8 mouse cellular contexts compared by ENCODE assay signal in genomic region chr4:88721791-88722721, GRCm38 (mm10). TPM values are rescaled to one million over a fixed set of nuclear protein-coding genes. Genes with fewer than 3 reads are reported as not detected.
DNase-seq lines count a peak whose midpoint lies in the region; ATAC-seq lines count a peak whose summit lies in the region.

Gm26566 (plus strand) TSS chr4:88721805.
Klhl9 (minus strand) TSS chr4:88722465.

- peaks cover 22% of the 10 kb centered on the region for H3K36me3 ChIP-seq in intestine, embryonic 14.5 days (ENCODE audit: control insufficient read depth, insufficient read depth, low read length)

- no peaks in the 10 kb centered on the region for H3K9me3 ChIP-seq in intestine, embryonic 14.5 days (ENCODE audit: control insufficient read depth, low read length)

- H3K9ac ChIP-seq in intestine, embryonic 14.5 days (ENCODE audit: low read length), result peak within 1 kb of the TSS; percentile 96

- H3K4me1 ChIP-seq in intestine, embryonic 14.5 days (replicated peaks; ENCODE audit: control insufficient read depth, insufficient read depth, low read length), result peaks cover 21% of the 10 kb centered on the region

- peak; percentile 94 to 98 for DNase-seq in adrenal gland, adult (ENCODE audit: inconsistent age in 2 of 2, low spot score in 1 of 2)
- peak; percentile 97 for DNase-seq in embryo, embryonic 10.5 days (ENCODE audit: low spot score)
- DNase-seq in gastrocnemius, postnatal 14 days, result peak; percentile 95
- peak; percentile 96 for DNase-seq in intestine, embryonic 14.5 days (ENCODE audit: low spot score)
- peak; percentile 87 to 89 for DNase-seq in left cerebral cortex, postnatal 14 days (ENCODE audit: low spot score in 2 of 2)
- DNase-seq in mesoderm, embryonic 11.5 days (ENCODE audit: low read depth, low spot score), result peak; percentile 95
- peak; percentile 81 to 82 for DNase-seq in right cerebral cortex, postnatal 36 days (ENCODE audit: low spot score in 2 of 2)
- peak; percentile 97 for DNase-seq in yolk sac, embryonic 10.5 days (ENCODE audit: low spot score)

- H3K27me3 ChIP-seq in intestine, embryonic 14.5 days (replicated peaks; ENCODE audit: control insufficient read depth, insufficient read depth, low read length), result no peaks in the 10 kb centered on the region

- intact Hi-C loops in gastrocnemius, postnatal 14 days (cut with DNase I; ENCODE audit: low total_unique reads), result no loop called here
- intact Hi-C loops in left cerebral cortex, postnatal 14 days (cut with DNase I), result no loop called here

- H3K4me2 ChIP-seq in intestine, embryonic 14.5 days (ENCODE audit: low read length), result peak within 1 kb of the TSS; percentile 96

- ATAC-seq in intestine, embryonic 14.5 days (replicated peaks; ENCODE audit: low FRiP score, low TSS enrichment, low read depth), result peak; percentile 93

- peak within 1 kb of the TSS; percentile 92 for H3K27ac ChIP-seq in intestine, embryonic 14.5 days (ENCODE audit: low read depth)

- under 1% methylated on average over 82 of the region's 82 CpGs for WGBS in intestine, embryonic 14.5 days

- peak within 1 kb of the TSS; percentile 98 for H3K4me3 ChIP-seq in intestine, embryonic 14.5 days (ENCODE audit: low read depth, low read length)

RNA-seq across cellular contexts. Expression of gene Gm26566, which starts in this region (rescaled TPM):
- under 1 TPM in 1 of 2 experiments, not detected in 1; 0.41 TPM for total RNA-seq in gastrocnemius, postnatal 14 days (2021)
- polyA plus RNA-seq in intestine, embryonic 14.5 days (2014; fragmentation: Nextera tagmentation; extraction: Ambion mirVana), result 0.70 and 1.2 TPM in 2 replicates
- total RNA-seq in left cerebral cortex, postnatal 14 days (2021), result 1 to 10 TPM; 1.0 to 1.5 TPM

RNA-seq across cellular contexts. Expression of gene Klhl9, which starts in this region (rescaled TPM):
- total RNA-seq in gastrocnemius, postnatal 14 days (2021), result 10 to 100 TPM; 51.0 to 57.1 TPM
- 97.9 and 106 TPM in 2 replicates for polyA plus RNA-seq in intestine, embryonic 14.5 days (2014; fragmentation: Nextera tagmentation; extraction: Ambion mirVana)
- 100 to 1,000 TPM; 103 to 104 TPM for total RNA-seq in left cerebral cortex, postnatal 14 days (2021)

Comparison
In these comparisons a context has a peak if more than half of its experiments do, and no peak if none do; other contexts are left out.
1. Peak in every context shown above with its lines: DNase-seq, ATAC-seq, H3K4me3 ChIP-seq and H3K27ac ChIP-seq.